Mouse (Mus musculus): ENCODE results near the gene Dnmt1. TPM values are rescaled to one million over a fixed set of nuclear protein-coding genes. Genes with fewer than 3 reads are reported as not detected.

Gene Dnmt1
- total and polyA plus RNA-seq, 2 experiments, result 5.3 to 5.5 TPM

GRCm38 (mm10) chr9:20893590-20894343, 65.9 kb downstream of the Dnmt1 start:
- Histone ChIP-seq H3K36me3 (ENCODE audit: control insufficient read depth, insufficient read depth, low read length) (peaks cover 15% of the 10 kb centered on the region), H3K4me1 (ENCODE audit: control insufficient read depth, insufficient read depth, low read length) (peaks cover 14% of the 10 kb centered on the region), H3K4me3 (ENCODE audit: insufficient read depth, low read depth, low read length) (no peak overlapping the region), H3K27ac (replicated peaks; ENCODE audit: insufficient read depth, low read depth, low read length) (no peak overlapping the region), H3K79me2 (ENCODE audit: control insufficient read depth, insufficient read depth, low read length) (peaks cover 17% of the 10 kb centered on the region; the same call in 1 of the 2 replicates), H3K9ac (ENCODE audit: low read depth, low read length) (no peak overlapping the region), H3K27me3 (ENCODE audit: control insufficient read depth, insufficient read depth, low read length) (no peaks in the 10 kb centered on the region)
- TF ChIP-seq CTCF (IDR thresholded peaks at IDR 0.05; ENCODE audit: low read depth, low read length), result no peak
- no peak for TF ChIP-seq POLR2A (IDR thresholded peaks at IDR 0.05; ENCODE audit: extremely low read depth, insufficient read depth, low read length)
- 81% methylated on average over 13 of the region's 13 CpGs for WGBS
- no peak for DNase-seq (ENCODE audit: extremely low read depth, low read depth, low spot score)

GRCm38 (mm10) chr9:20893069-20893468, 66.6 kb downstream of the Dnmt1 start:
- Histone ChIP-seq H3K27ac (replicated peaks; ENCODE audit: insufficient read depth, low read depth, low read length) (no peak overlapping the region), H3K9ac (ENCODE audit: low read depth, low read length) (no peak overlapping the region), H3K36me3 (ENCODE audit: control insufficient read depth, insufficient read depth, low read length) (peaks cover 15% of the 10 kb centered on the region), H3K4me1 (ENCODE audit: control insufficient read depth, insufficient read depth, low read length) (peaks cover 12% of the 10 kb centered on the region), H3K4me3 (ENCODE audit: insufficient read depth, low read depth, low read length) (no peak overlapping the region), H3K79me2 (ENCODE audit: control insufficient read depth, insufficient read depth, low read length) (peaks cover 20% of the 10 kb centered on the region; the same call in 1 of the 2 replicates), H3K27me3 (ENCODE audit: control insufficient read depth, insufficient read depth, low read length) (no peaks in the 10 kb centered on the region)
- DNase-seq (ENCODE audit: extremely low read depth, low read depth, low spot score), result no peak
- TF ChIP-seq POLR2A (IDR thresholded peaks at IDR 0.05; ENCODE audit: extremely low read depth, insufficient read depth, low read length) (no peak), CTCF (IDR thresholded peaks at IDR 0.05; ENCODE audit: low read depth, low read length) (no peak)
- WGBS, result 77% methylated on average over 5 of the region's 5 CpGs

GRCm38 (mm10) chr9:20892104-20892653, 67.5 kb downstream of the Dnmt1 start:
- no peak overlapping the region for H3K9ac ChIP-seq (ENCODE audit: low read depth, low read length)
- peak; percentile 26 for DNase-seq (ENCODE audit: extremely low read depth, low read depth, low spot score)
- TF ChIP-seq POLR2A (IDR thresholded peaks at IDR 0.05; ENCODE audit: extremely low read depth, insufficient read depth, low read length) (no peak), CTCF (IDR thresholded peaks at IDR 0.05; ENCODE audit: low read depth, low read length) (no peak)
- no peak overlapping the region for H3K27ac ChIP-seq (replicated peaks; ENCODE audit: insufficient read depth, low read depth, low read length)
- H3K36me3 ChIP-seq (ENCODE audit: control insufficient read depth, insufficient read depth, low read length), result peaks cover 15% of the 10 kb centered on the region
- H3K4me3 ChIP-seq (ENCODE audit: insufficient read depth, low read depth, low read length), result no peak overlapping the region
- peaks cover 7% of the 10 kb centered on the region for H3K4me1 ChIP-seq (ENCODE audit: control insufficient read depth, insufficient read depth, low read length)
- peaks cover 12% of the 10 kb centered on the region; the same call in 1 of the 2 replicates for H3K79me2 ChIP-seq (ENCODE audit: control insufficient read depth, insufficient read depth, low read length)
- WGBS, result 81% methylated on average over 5 of the region's 5 CpGs
- H3K27me3 ChIP-seq (ENCODE audit: control insufficient read depth, insufficient read depth, low read length), result no peaks in the 10 kb centered on the region

DNA sequence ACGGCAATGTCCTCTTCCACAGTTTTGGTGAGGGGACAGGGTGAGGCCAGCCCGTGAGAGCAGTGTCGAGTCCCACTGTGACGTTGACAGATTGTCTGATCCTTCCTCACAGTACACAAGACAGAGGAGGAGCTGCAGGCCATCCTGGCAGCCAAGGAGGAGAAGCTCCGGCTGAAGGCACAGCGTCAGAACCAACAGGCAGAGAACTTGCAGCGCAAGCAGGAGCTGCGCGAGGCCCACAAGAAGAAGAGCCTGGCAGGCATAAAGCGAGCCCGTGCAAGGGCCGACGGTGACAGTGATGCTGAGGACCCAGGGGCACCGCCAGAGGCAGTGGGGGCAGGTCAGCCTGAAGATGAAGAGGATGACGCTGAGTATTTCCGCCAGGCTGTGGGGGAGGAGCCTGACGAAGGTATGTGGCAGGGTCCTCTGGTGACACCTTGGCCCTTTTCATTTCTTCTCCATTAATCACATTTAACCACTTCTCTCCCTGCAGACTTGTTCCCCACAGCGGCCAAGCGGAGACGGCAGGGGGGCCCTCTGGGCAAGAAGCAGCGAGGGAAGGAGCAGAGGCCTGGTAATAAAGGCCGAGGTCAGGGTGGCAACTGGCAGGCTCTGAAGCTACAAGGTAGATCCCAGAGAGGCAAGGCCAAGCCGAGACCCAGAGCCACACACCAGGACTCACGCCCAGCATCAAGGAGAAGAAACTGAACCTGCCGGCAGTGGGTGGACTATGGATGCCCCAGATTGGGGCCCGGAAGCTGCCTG, 68.2 kb downstream of the Dnmt1 start:
- no peak for DNase-seq (ENCODE audit: extremely low read depth, low read depth, low spot score)
- no peak for TF ChIP-seq CTCF (IDR thresholded peaks at IDR 0.05; ENCODE audit: low read depth, low read length)
- no peak for TF ChIP-seq POLR2A (IDR thresholded peaks at IDR 0.05; ENCODE audit: extremely low read depth, insufficient read depth, low read length)
- H3K9ac ChIP-seq (ENCODE audit: low read depth, low read length), result no peak overlapping the region
- H3K36me3 ChIP-seq (ENCODE audit: control insufficient read depth, insufficient read depth, low read length), result peaks cover 15% of the 10 kb centered on the region
- peaks cover 6% of the 10 kb centered on the region; the same call in 1 of the 2 replicates for H3K79me2 ChIP-seq (ENCODE audit: control insufficient read depth, insufficient read depth, low read length)
- H3K4me3 ChIP-seq (ENCODE audit: insufficient read depth, low read depth, low read length), result no peak overlapping the region
- no peaks in the 10 kb centered on the region for H3K27me3 ChIP-seq (ENCODE audit: control insufficient read depth, insufficient read depth, low read length)
- H3K27ac ChIP-seq (replicated peaks; ENCODE audit: insufficient read depth, low read depth, low read length), result no peak overlapping the region
- 85% methylated on average over 26 of the region's 26 CpGs for WGBS
- peaks cover 3% of the 10 kb centered on the region; the same call in 1 of the 2 replicates for H3K4me1 ChIP-seq (ENCODE audit: control insufficient read depth, insufficient read depth, low read length)

- H3K4me3 ChIP-seq (ENCODE audit: insufficient read depth, low read depth, low read length), result no peak overlapping the region
- no peak overlapping the region for H3K9ac ChIP-seq (ENCODE audit: low read depth, low read length)
- no peak for DNase-seq (ENCODE audit: extremely low read depth, low read depth, low spot score)
- WGBS, result 87% methylated on average over 5 of the region's 5 CpGs
- peaks cover 6% of the 10 kb centered on the region; the same call in 1 of the 2 replicates for H3K79me2 ChIP-seq (ENCODE audit: control insufficient read depth, insufficient read depth, low read length)
- H3K36me3 ChIP-seq (ENCODE audit: control insufficient read depth, insufficient read depth, low read length), result peaks cover 10% of the 10 kb centered on the region
- H3K27ac ChIP-seq (replicated peaks; ENCODE audit: insufficient read depth, low read depth, low read length), result no peak overlapping the region
- TF ChIP-seq POLR2A (IDR thresholded peaks at IDR 0.05; ENCODE audit: extremely low read depth, insufficient read depth, low read length) (no peak), CTCF (IDR thresholded peaks at IDR 0.05; ENCODE audit: low read depth, low read length) (no peak)
- no peaks in the 10 kb centered on the region for H3K27me3 ChIP-seq (ENCODE audit: control insufficient read depth, insufficient read depth, low read length)
- H3K4me1 ChIP-seq (ENCODE audit: control insufficient read depth, insufficient read depth, low read length), result peaks cover 3% of the 10 kb centered on the region; the same call in 1 of the 2 replicates
Measured at GRCm38 (mm10) chr9:20890411-20890810, 69.3 kb downstream of the Dnmt1 start.

Measured in liver, adult 2 months (tissue).